Mouse (Mus musculus) heart, postnatal 0 days (tissue): ENCODE results near the gene Nfil3.

Source experiments
- CTCF ChIP-seq: IDR thresholded peaks from 2 replicates; pipeline ENCODE4 v1.5.1; 2016; ENCODE audit warnings: antibody characterized with exemption, control low read depth, low read depth
- EP300 ChIP-seq: IDR thresholded peaks from 2 replicates; pipeline ENCODE4 v1.6.1; 2016; ENCODE audit warnings: antibody characterized with exemption, low read depth

- TF ChIP-seq CTCF (no peak), EP300 (no peak)
Measured at GRCm38 (mm10) chr13:52940956-52941355, 39.9 kb downstream of the Nfil3 start.
